8 mouse cellular contexts compared by ENCODE assay signal in genomic region chr13:49146040-49146697, GRCm38 (mm10). TPM values are rescaled to one million over a fixed set of nuclear protein-coding genes. Genes with fewer than 3 reads are reported as not detected.
DNase-seq lines count a peak whose midpoint lies in the region; ATAC-seq and TF ChIP-seq lines count a peak whose summit lies in the region.

No protein-coding gene starts in this region.

- no peaks in the 10 kb centered on the region for H3K36me3 ChIP-seq in kidney, embryonic 16.5 days (ENCODE audit: insufficient read depth, low read length)
- no peaks in the 10 kb centered on the region for H3K36me3 ChIP-seq in kidney, adult 2 months (ENCODE audit: control insufficient read depth, insufficient read depth, low read length)
- peaks cover 10% of the 10 kb centered on the region; the same call in 1 of the 2 replicates for H3K36me3 ChIP-seq in forebrain, embryonic 10.5 days (replicated peaks)
- H3K36me3 ChIP-seq in intestine, embryonic 16.5 days (ENCODE audit: control insufficient read depth, insufficient read depth, low read length), result no peaks in the 10 kb centered on the region
- no peaks in the 10 kb centered on the region for H3K36me3 ChIP-seq in neural tube, embryonic 14.5 days (ENCODE audit: control insufficient read depth, insufficient read depth, low read length)

- TF ChIP-seq CTCF in kidney, adult 2 months (conservative IDR thresholded peaks at IDR 0.05; ENCODE audit: insufficient read depth, insufficient read length, low read depth, low read length), result no peak

- peak overlapping the region; percentile 75; the same call in 1 of the 2 replicates for H3K9ac ChIP-seq in kidney, embryonic 16.5 days (replicated peaks; ENCODE audit: low read length)
- peak overlapping the region; percentile 82 for H3K9ac ChIP-seq in intestine, embryonic 16.5 days (ENCODE audit: low read depth, low read length)
- H3K9ac ChIP-seq in neural tube, embryonic 14.5 days (replicated peaks; ENCODE audit: low read depth, low read length), result peak overlapping the region; percentile 93

- H3K27ac ChIP-seq in kidney, embryonic 16.5 days (ENCODE audit: low read length), result no peak overlapping the region
- H3K27ac ChIP-seq in kidney, adult 2 months (ENCODE audit: insufficient read depth, low read depth, low read length), result no peak overlapping the region
- H3K27ac ChIP-seq in forebrain, embryonic 10.5 days, result peak overlapping the region; percentile 85
- H3K27ac ChIP-seq in intestine, embryonic 16.5 days (ENCODE audit: low read length), result no peak overlapping the region
- H3K27ac ChIP-seq in neural tube, embryonic 14.5 days (ENCODE audit: low read depth, low read length), result peak overlapping the region; percentile 94

- TF ChIP-seq POLR2A in kidney, adult 2 months (IDR thresholded peaks at IDR 0.05; ENCODE audit: low read depth, low read length), result no peak

- no peaks in the 10 kb centered on the region for H3K9me3 ChIP-seq in kidney, embryonic 16.5 days (ENCODE audit: low read length)
- no peaks in the 10 kb centered on the region for H3K9me3 ChIP-seq in forebrain, embryonic 10.5 days
- no peaks in the 10 kb centered on the region for H3K9me3 ChIP-seq in intestine, embryonic 16.5 days (ENCODE audit: control insufficient read depth, low read length)
- no peaks in the 10 kb centered on the region for H3K9me3 ChIP-seq in neural tube, embryonic 14.5 days (ENCODE audit: control insufficient read depth, low read length)

- H3K4me1 ChIP-seq in kidney, embryonic 16.5 days (ENCODE audit: insufficient read depth, low read length), result peaks cover 16% of the 10 kb centered on the region
- H3K4me1 ChIP-seq in kidney, adult 2 months (ENCODE audit: control insufficient read depth, insufficient read depth, low read length), result no peaks in the 10 kb centered on the region
- peaks cover 52% of the 10 kb centered on the region for H3K4me1 ChIP-seq in forebrain, embryonic 10.5 days
- peaks cover 24% of the 10 kb centered on the region for H3K4me1 ChIP-seq in intestine, embryonic 16.5 days (ENCODE audit: control insufficient read depth, insufficient read depth, low read length)
- peaks cover 29% of the 10 kb centered on the region for H3K4me1 ChIP-seq in neural tube, embryonic 14.5 days (ENCODE audit: control insufficient read depth, insufficient read depth, low read length)

- DNase-seq in kidney, adult 2 months, result no peak
- no peak for DNase-seq in forebrain, embryonic 10.5 days (ENCODE audit: extremely low spot score, low spot score)
- no peak for DNase-seq in embryo, embryonic 11 days
- no peak for DNase-seq in adrenal gland, adult (ENCODE audit: inconsistent age in 2 of 2, low spot score in 1 of 2)

- peaks cover 51% of the 10 kb centered on the region for H3K27me3 ChIP-seq in kidney, embryonic 16.5 days (ENCODE audit: insufficient read depth, low read length)
- H3K27me3 ChIP-seq in kidney, adult 2 months (replicated peaks; ENCODE audit: control insufficient read depth, insufficient read depth, low read length), result peaks cover 3% of the 10 kb centered on the region; the same call in 1 of the 2 replicates
- H3K27me3 ChIP-seq in forebrain, embryonic 10.5 days (ENCODE audit: poor library complexity, severe bottlenecking), result peaks cover 77% of the 10 kb centered on the region
- peaks cover 14% of the 10 kb centered on the region for H3K27me3 ChIP-seq in intestine, embryonic 16.5 days (replicated peaks; ENCODE audit: control insufficient read depth, insufficient read depth, low read length)
- no peaks in the 10 kb centered on the region for H3K27me3 ChIP-seq in neural tube, embryonic 14.5 days (ENCODE audit: control insufficient read depth, insufficient read depth, low read length)

- peak overlapping the region; percentile 61 for H3K4me3 ChIP-seq in kidney, embryonic 16.5 days (ENCODE audit: low read length)
- no peak overlapping the region; the same call in 1 of the 2 replicates for H3K4me3 ChIP-seq in kidney, adult 2 months (ENCODE audit: insufficient read depth, low read depth, low read length)
- H3K4me3 ChIP-seq in forebrain, embryonic 10.5 days, result peak overlapping the region; percentile 88
- H3K4me3 ChIP-seq in intestine, embryonic 16.5 days (ENCODE audit: low read length), result peak overlapping the region; percentile 78
- peak overlapping the region; percentile 92 for H3K4me3 ChIP-seq in neural tube, embryonic 14.5 days (ENCODE audit: low read depth, low read length)

- H3K4me2 ChIP-seq in kidney, embryonic 16.5 days (replicated peaks; ENCODE audit: low read depth, low read length), result peak overlapping the region; percentile 92
- peak overlapping the region; percentile 95 for H3K4me2 ChIP-seq in intestine, embryonic 16.5 days (ENCODE audit: low read depth, low read length)
- H3K4me2 ChIP-seq in neural tube, embryonic 14.5 days (ENCODE audit: low read depth, low read length), result peak overlapping the region; percentile 98

- WGBS in kidney, embryonic 16.5 days, result 26% methylated on average over 17 of the region's 17 CpGs
- 55% methylated on average over 17 of the region's 17 CpGs for WGBS in kidney, adult 2 months
- 25% methylated on average over 17 of the region's 17 CpGs for WGBS in forebrain, embryonic 10.5 days
- 28% methylated on average over 17 of the region's 17 CpGs for WGBS in intestine, embryonic 16.5 days
- 20% methylated on average over 17 of the region's 17 CpGs for WGBS in neural tube, embryonic 14.5 days

- ATAC-seq in kidney, embryonic 16.5 days (ENCODE audit: low FRiP score, low TSS enrichment), result no peak
- no peak for ATAC-seq in intestine, embryonic 16.5 days
- ATAC-seq in neural tube, embryonic 14.5 days (ENCODE audit: low read depth), result no peak
- no peak for ATAC-seq in erythroid progenitor cell, adult 5-6 weeks (replicated peaks; ENCODE audit: low FRiP score, poor library complexity, severe bottlenecking)

RNA-seq across cellular contexts. Expression of gene Wnk2, which starts 1.6 kb away (rescaled TPM):
- polyA plus RNA-seq in kidney, embryonic 16.5 days (2015; fragmentation: Nextera tagmentation; extraction: Ambion mirVana), result 1.0 and 1.2 TPM in 2 replicates
- polyA plus RNA-seq in kidney, adult 2 months (2012; rRNA removed), result 2.3 and 2.7 TPM in 2 replicates
- 4.2 and 4.5 TPM in 2 replicates for polyA plus RNA-seq in forebrain, embryonic 10.5 days (2016; fragmentation: Nextera tagmentation; extraction: Ambion mirVana)
- 2.9 and 3.5 TPM in 2 replicates for polyA plus RNA-seq in intestine, embryonic 16.5 days (2015; fragmentation: Nextera tagmentation; extraction: Ambion mirVana)
- 26.5 and 33.1 TPM in 2 replicates for polyA plus RNA-seq in neural tube, embryonic 14.5 days (2014; fragmentation: Nextera tagmentation; extraction: Ambion mirVana)
- total RNA-seq in erythroid progenitor cell, adult 5-6 weeks (2015; ENCODE audit: low replicate concordance), result not detected in 2 replicates
- total RNA-seq in erythroid progenitor cell, adult 5-6 weeks (2017; ENCODE audit: low replicate concordance), result not detected in 2 replicates

RNA-seq across cellular contexts. Expression of gene Ninj1, which starts 41.1 kb away (rescaled TPM):
- polyA plus RNA-seq in kidney, embryonic 16.5 days (2015; fragmentation: Nextera tagmentation; extraction: Ambion mirVana), result 76.1 and 77.1 TPM in 2 replicates
- polyA plus RNA-seq in kidney, adult 2 months (2012; rRNA removed), result 735 and 1,000 TPM in 2 replicates
- 22.7 and 24.1 TPM in 2 replicates for polyA plus RNA-seq in forebrain, embryonic 10.5 days (2016; fragmentation: Nextera tagmentation; extraction: Ambion mirVana)
- 60.0 and 63.3 TPM in 2 replicates for polyA plus RNA-seq in intestine, embryonic 16.5 days (2015; fragmentation: Nextera tagmentation; extraction: Ambion mirVana)
- polyA plus RNA-seq in neural tube, embryonic 14.5 days (2014; fragmentation: Nextera tagmentation; extraction: Ambion mirVana), result 29.0 and 34.8 TPM in 2 replicates
- total RNA-seq in erythroid progenitor cell, adult 5-6 weeks (2015; ENCODE audit: low replicate concordance), result 27.2 and 40.7 TPM in 2 replicates
- 0.76 and 4.6 TPM in 2 replicates for total RNA-seq in erythroid progenitor cell, adult 5-6 weeks (2017; ENCODE audit: low replicate concordance)

Comparison
In these comparisons a context has a peak if more than half of its experiments do, and no peak if none do; other contexts are left out.
1. H3K27ac ChIP-seq: peak in forebrain, embryonic 10.5 days (single experiment) and neural tube, embryonic 14.5 days (single experiment); none in kidney, embryonic 16.5 days (single experiment), kidney, adult 2 months (single experiment) and intestine, embryonic 16.5 days (single experiment).
2. Peak in every context shown above with its lines, with median percentiles within 50 percentile points of each other: H3K4me2 ChIP-seq and H3K9ac ChIP-seq.